Mouse (Mus musculus): ENCODE measurements around the gene Nubp1. TPM values are rescaled to one million over a fixed set of nuclear protein-coding genes. Genes with fewer than 3 reads are reported as not detected.
A peak's percentile ranks its signal among the peaks of the same experiment; 100 is the strongest.

Nubp1 gene
- polyA plus RNA-seq (2012; rRNA removed): 38.6 and 40.3 TPM in 2 replicates

- 3% methylated on average over 56 of the region's 56 CpGs for WGBS
- Histone ChIP-seq H3K4me1 (ENCODE audit: control insufficient read depth, insufficient read depth, insufficient read length) (no peaks in the 10 kb centered on the region; the same call in 1 of the 2 replicates), H3K4me3 (ENCODE audit: extremely low read depth, insufficient read depth, insufficient read length) (peak within 1 kb of the TSS; percentile 98), H3K36me3 (ENCODE audit: control insufficient read depth, insufficient read depth, low read length) (peaks cover 16% of the 10 kb centered on the region), H3K27ac (ENCODE audit: insufficient read depth, low read length) (peak within 1 kb of the TSS; percentile 96), H3K27me3 (ENCODE audit: control insufficient read depth, insufficient read depth, low read length) (no peaks in the 10 kb centered on the region)
- no peak for TF ChIP-seq CTCF (IDR thresholded peaks at IDR 0.05; ENCODE audit: extremely low read depth, insufficient read depth, insufficient read length, insufficient replicate concordance)
- TF ChIP-seq POLR2A (IDR thresholded peaks at IDR 0.05; ENCODE audit: low read depth, low read length): peak; percentile 85
- DNase-seq (ENCODE audit: low read depth in 1 of 2, low spot score in 2 of 2): peak; percentile 84 to 91
These were observed at the start of gene Nubp1 for GRCm38 (mm10) chr16:10411764-10412746. Nubp1 (plus strand) TSS chr16:10411948.

GRCm38 (mm10) chr16:10363061-10363460 is 48.7 kb upstream of the Nubp1 start:
- H3K4me1 ChIP-seq (ENCODE audit: control insufficient read depth, insufficient read depth, insufficient read length): peaks cover 3% of the 10 kb centered on the region; the same call in 1 of the 2 replicates
- no peak for DNase-seq (ENCODE audit: low read depth in 1 of 2, low spot score in 2 of 2)
- H3K27ac ChIP-seq (ENCODE audit: insufficient read depth, low read length): no peak overlapping the region
- no peak overlapping the region for H3K4me3 ChIP-seq (ENCODE audit: extremely low read depth, insufficient read depth, insufficient read length)
- WGBS: 74% methylated on average over 1 of the region's 1 CpGs
- no peaks in the 10 kb centered on the region for H3K36me3 ChIP-seq (ENCODE audit: control insufficient read depth, insufficient read depth, low read length)
- TF ChIP-seq CTCF (IDR thresholded peaks at IDR 0.05; ENCODE audit: extremely low read depth, insufficient read depth, insufficient read length, insufficient replicate concordance) (no peak), POLR2A (IDR thresholded peaks at IDR 0.05; ENCODE audit: low read depth, low read length) (no peak)
- H3K27me3 ChIP-seq (ENCODE audit: control insufficient read depth, insufficient read depth, low read length): no peaks in the 10 kb centered on the region

DNA sequence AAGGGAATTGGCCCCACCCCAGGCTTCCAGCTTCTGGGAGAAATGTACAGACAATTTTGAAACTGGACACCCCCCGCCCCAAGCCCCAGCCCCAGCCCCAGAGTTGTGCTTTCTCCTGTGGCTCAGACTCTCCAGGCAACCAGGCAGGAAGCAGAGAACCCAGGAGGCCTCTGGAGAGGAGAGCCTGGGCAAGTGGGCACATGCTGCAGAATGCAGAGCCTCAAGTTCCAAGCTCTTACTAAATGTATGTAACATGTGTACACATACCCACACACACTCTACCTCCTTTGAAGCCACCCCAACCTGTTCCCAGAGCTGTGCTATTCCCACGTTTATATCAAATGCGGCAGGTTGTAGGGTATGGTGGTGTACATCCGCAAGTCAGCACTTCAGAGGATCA is 46.0 kb upstream of the Nubp1 start:
- Histone ChIP-seq H3K36me3 (ENCODE audit: control insufficient read depth, insufficient read depth, low read length) (no peaks in the 10 kb centered on the region), H3K27me3 (ENCODE audit: control insufficient read depth, insufficient read depth, low read length) (no peaks in the 10 kb centered on the region), H3K4me1 (ENCODE audit: control insufficient read depth, insufficient read depth, insufficient read length) (no peaks in the 10 kb centered on the region), H3K27ac (ENCODE audit: insufficient read depth, low read length) (no peak overlapping the region), H3K4me3 (ENCODE audit: extremely low read depth, insufficient read depth, insufficient read length) (no peak overlapping the region)
- no peak for TF ChIP-seq POLR2A (IDR thresholded peaks at IDR 0.05; ENCODE audit: low read depth, low read length)
- TF ChIP-seq CTCF (IDR thresholded peaks at IDR 0.05; ENCODE audit: extremely low read depth, insufficient read depth, insufficient read length, insufficient replicate concordance): no peak
- 84% methylated on average over 4 of the region's 4 CpGs for WGBS
- no peak for DNase-seq (ENCODE audit: low read depth in 1 of 2, low spot score in 2 of 2)

DNA sequence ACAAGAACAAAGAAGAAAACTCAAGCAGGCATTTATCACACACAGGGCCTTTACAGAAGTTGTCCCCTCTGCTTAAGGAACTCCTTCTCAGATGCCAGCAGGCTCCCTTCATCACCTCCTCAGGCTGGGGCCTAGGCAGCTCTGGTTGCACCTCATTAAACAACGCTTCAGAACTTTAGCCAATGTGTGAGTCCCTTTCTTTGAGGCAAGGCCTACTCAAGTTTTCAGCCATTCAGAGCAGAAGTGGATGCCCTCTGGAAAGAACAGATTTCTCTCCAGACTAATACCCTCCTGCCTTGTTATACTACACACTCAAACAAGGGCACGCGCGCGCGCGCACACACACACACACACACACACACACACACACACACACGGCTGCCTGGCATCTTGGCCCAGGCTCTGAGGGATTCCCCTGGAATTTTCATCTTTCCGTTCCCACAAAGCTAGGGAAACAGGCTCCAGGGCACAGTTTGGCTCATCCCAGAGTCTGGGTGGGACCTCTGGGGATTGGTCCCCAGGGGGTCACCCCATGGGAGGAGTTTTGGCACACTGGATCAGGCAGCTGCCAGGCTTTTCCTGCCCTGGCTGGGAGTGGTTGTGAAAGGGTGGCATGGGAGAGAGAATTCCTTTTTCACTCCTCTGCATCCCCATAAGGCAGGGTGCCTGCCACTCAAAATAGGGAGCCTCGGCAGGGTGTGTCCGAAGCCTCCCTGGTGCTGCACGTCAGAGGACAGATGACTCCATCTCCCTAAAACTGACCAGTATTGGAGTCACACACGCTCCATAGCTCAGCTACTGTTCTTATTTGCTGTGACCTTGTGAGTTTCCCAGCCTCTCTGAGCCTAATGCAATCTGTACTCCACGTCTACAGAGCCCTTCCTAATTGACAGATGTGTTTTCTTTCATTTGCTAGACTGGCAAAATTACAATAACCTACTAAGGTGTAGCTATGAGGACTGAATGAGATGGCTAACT is 45.2 kb upstream of the Nubp1 start:
- H3K36me3 ChIP-seq (ENCODE audit: control insufficient read depth, insufficient read depth, low read length): no peaks in the 10 kb centered on the region
- TF ChIP-seq POLR2A (IDR thresholded peaks at IDR 0.05; ENCODE audit: low read depth, low read length): no peak
- no peak for TF ChIP-seq CTCF (IDR thresholded peaks at IDR 0.05; ENCODE audit: extremely low read depth, insufficient read depth, insufficient read length, insufficient replicate concordance)
- WGBS: 92% methylated on average over 14 of the region's 14 CpGs
- H3K4me3 ChIP-seq (ENCODE audit: extremely low read depth, insufficient read depth, insufficient read length): no peak overlapping the region
- DNase-seq (ENCODE audit: low read depth in 1 of 2, low spot score in 2 of 2): no peak
- H3K27ac ChIP-seq (ENCODE audit: insufficient read depth, low read length): no peak overlapping the region
- no peaks in the 10 kb centered on the region for H3K4me1 ChIP-seq (ENCODE audit: control insufficient read depth, insufficient read depth, insufficient read length)
- H3K27me3 ChIP-seq (ENCODE audit: control insufficient read depth, insufficient read depth, low read length): no peaks in the 10 kb centered on the region

DNA sequence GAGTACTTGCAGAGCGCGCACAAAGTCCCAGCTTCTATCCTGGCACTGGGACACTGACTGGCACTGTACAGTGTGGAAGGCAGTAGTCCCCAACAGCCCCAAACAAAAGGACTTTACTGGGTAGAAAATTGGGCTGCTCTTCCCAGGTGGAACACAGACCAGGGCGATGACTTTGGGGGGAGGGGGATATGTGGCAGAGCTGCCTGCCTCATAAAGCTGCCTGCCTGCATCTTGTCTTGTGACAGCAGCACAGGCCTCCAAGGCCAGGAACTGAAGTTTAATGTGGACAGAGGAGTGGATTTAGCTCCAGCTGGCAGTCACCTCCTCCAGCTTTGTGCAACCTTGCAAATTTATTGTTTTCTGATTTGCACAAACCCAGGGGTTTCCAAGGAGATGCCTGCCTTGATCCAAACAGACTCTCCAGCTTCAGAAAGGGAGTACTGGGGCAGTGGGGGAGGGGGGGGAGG is 42.2 kb upstream of the Nubp1 start:
- no peaks in the 10 kb centered on the region for H3K36me3 ChIP-seq (ENCODE audit: control insufficient read depth, insufficient read depth, low read length)
- no peak overlapping the region for H3K4me3 ChIP-seq (ENCODE audit: extremely low read depth, insufficient read depth, insufficient read length)
- no peak for TF ChIP-seq POLR2A (IDR thresholded peaks at IDR 0.05; ENCODE audit: low read depth, low read length)
- TF ChIP-seq CTCF (IDR thresholded peaks at IDR 0.05; ENCODE audit: extremely low read depth, insufficient read depth, insufficient read length, insufficient replicate concordance): no peak
- no peak overlapping the region for H3K27ac ChIP-seq (ENCODE audit: insufficient read depth, low read length)
- WGBS: 88% methylated on average over 3 of the region's 3 CpGs
- H3K4me1 ChIP-seq (ENCODE audit: control insufficient read depth, insufficient read depth, insufficient read length): no peaks in the 10 kb centered on the region
- DNase-seq (ENCODE audit: low read depth in 1 of 2, low spot score in 2 of 2): no peak
- H3K27me3 ChIP-seq (ENCODE audit: control insufficient read depth, insufficient read depth, low read length): no peaks in the 10 kb centered on the region

DNA sequence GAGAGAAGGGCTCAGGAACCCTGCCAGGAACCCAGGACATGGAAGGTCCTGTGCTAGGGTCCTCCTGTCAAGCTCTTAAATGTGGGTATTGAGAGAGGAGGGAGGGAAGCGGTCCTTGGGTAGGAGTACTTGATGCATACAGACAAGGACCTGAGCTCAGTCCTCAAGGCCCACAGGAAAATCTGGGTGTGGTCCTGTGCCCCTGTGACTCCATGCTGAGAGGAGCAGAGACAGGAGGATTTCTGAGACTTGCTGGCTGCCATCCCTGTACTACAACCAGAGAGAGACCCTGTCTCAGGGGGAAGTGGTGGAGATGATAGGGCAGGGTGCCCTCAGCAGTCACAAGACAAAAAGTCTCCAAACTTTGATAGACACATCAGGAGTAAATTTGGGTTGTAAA is 41.8 kb upstream of the Nubp1 start:
- Histone ChIP-seq H3K4me1 (ENCODE audit: control insufficient read depth, insufficient read depth, insufficient read length) (no peaks in the 10 kb centered on the region), H3K36me3 (ENCODE audit: control insufficient read depth, insufficient read depth, low read length) (no peaks in the 10 kb centered on the region), H3K27ac (ENCODE audit: insufficient read depth, low read length) (no peak overlapping the region), H3K4me3 (ENCODE audit: extremely low read depth, insufficient read depth, insufficient read length) (no peak overlapping the region), H3K27me3 (ENCODE audit: control insufficient read depth, insufficient read depth, low read length) (no peaks in the 10 kb centered on the region)
- no peak for DNase-seq (ENCODE audit: low read depth in 1 of 2, low spot score in 2 of 2)
- WGBS: 91% methylated on average over 1 of the region's 1 CpGs
- TF ChIP-seq POLR2A (IDR thresholded peaks at IDR 0.05; ENCODE audit: low read depth, low read length) (no peak), CTCF (IDR thresholded peaks at IDR 0.05; ENCODE audit: extremely low read depth, insufficient read depth, insufficient read length, insufficient replicate concordance) (no peak)
